Mouse (Mus musculus): ENCODE measurements around the gene Gpr19. TPM values are rescaled to one million over a fixed set of nuclear protein-coding genes. Genes with fewer than 3 reads are reported as not detected.

The Gpr19 gene
- polyA plus RNA-seq, 1 experiment from 2014 or later: 4.6 TPM

DNA sequence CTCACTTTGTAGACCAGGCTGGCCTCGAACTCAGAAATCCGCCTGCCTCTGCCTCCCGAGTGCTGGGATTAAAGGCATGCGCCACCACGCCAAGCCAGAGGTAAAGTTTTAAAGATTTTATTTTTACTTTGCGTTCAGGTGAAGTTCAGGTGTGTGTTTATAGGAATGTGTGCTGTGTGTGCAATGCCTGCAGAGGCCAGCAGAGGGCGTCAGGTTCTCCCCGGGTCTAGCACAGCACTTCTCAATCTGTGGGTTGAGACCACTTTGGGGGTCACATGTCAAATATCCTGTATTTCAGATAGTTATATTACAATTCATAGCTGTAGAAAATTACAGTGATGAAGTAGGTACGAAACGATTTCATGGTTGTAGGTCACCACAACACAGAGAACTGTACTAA, 75.5 kb downstream of the Gpr19 start:
- Histone ChIP-seq H3K27me3 (ENCODE audit: insufficient read depth, low read length) (no peaks in the 10 kb centered on the region), H3K4me1 (ENCODE audit: insufficient read depth) (peaks cover 3% of the 10 kb centered on the region), H3K36me3 (replicated peaks; ENCODE audit: insufficient read depth, low read length) (no peaks in the 10 kb centered on the region), H3K9ac (replicated peaks) (no peak overlapping the region), H3K4me3 (ENCODE audit: low read depth, low read length) (no peak overlapping the region), H3K27ac (ENCODE audit: low read depth) (no peak overlapping the region), H3K4me2 (ENCODE audit: low read depth, low read length) (no peak overlapping the region), H3K9me3 (ENCODE audit: low read length) (no peaks in the 10 kb centered on the region)
- TF ChIP-seq EP300 (IDR thresholded peaks at IDR 0.05; ENCODE audit: low read depth) (no peak), CTCF (IDR thresholded peaks at IDR 0.05; ENCODE audit: low read depth) (peak; percentile 81)
- no peak for ATAC-seq
- WGBS (ENCODE audit: insufficient replicate concordance): 56% methylated on average over 10 of the region's 10 CpGs
- peak; percentile 50 for DNase-seq

DNA sequence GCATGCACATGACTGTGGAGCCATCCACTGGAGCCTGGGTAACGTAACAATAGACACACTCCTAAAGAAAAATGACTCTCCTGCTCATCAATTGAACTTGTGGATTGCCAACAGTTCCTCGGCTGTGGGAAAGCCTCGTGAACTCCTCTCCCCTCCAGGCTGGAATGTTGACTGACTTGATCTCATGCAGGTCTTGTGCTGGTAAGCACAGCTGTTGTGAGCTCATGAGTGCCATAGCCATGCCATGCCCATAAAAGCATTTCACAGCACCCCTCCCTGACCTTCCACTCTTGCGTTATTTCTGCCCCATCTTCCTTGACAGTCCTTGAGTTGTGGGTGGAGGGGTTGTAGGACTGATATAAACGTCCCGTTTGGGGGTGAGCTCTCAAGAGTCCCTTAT, 78.0 kb downstream of the Gpr19 start:
- WGBS (ENCODE audit: insufficient replicate concordance): 62% methylated on average over 6 of the region's 6 CpGs
- no peak overlapping the region for H3K4me2 ChIP-seq (ENCODE audit: low read depth, low read length)
- peaks cover 3% of the 10 kb centered on the region; the same call in 1 of the 2 replicates for H3K4me1 ChIP-seq (ENCODE audit: insufficient read depth)
- no peaks in the 10 kb centered on the region for H3K27me3 ChIP-seq (ENCODE audit: insufficient read depth, low read length)
- no peak for DNase-seq
- no peaks in the 10 kb centered on the region for H3K36me3 ChIP-seq (replicated peaks; ENCODE audit: insufficient read depth, low read length)
- H3K4me3 ChIP-seq (ENCODE audit: low read depth, low read length): no peak overlapping the region
- no peak for ATAC-seq
- no peak overlapping the region for H3K9ac ChIP-seq (replicated peaks)
- no peak overlapping the region for H3K27ac ChIP-seq (ENCODE audit: low read depth)
- no peaks in the 10 kb centered on the region for H3K9me3 ChIP-seq (ENCODE audit: low read length)
- TF ChIP-seq EP300 (IDR thresholded peaks at IDR 0.05; ENCODE audit: low read depth) (no peak), CTCF (IDR thresholded peaks at IDR 0.05; ENCODE audit: low read depth) (no peak)

DNA sequence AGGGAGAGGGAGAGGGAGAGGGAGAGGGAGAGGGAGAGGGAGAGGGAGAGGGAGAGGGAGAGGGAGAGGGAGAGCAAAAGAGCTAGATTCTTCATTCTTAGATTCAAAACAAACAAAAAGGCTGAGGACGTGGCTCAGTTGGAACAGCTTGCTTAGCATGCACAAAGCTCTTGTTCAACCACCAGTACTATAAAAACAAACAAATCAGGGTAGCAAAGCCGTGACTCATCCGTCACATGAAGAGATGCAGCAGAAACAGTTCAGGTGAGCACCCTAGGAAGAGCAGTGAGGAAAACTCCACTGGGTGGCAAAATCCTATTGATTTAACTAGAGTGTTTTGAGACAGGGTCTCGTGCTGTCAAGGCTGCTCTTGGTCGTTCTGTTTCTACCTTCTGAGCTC, 78.6 kb downstream of the Gpr19 start:
- Histone ChIP-seq H3K9me3 (ENCODE audit: low read length) (no peaks in the 10 kb centered on the region), H3K4me2 (ENCODE audit: low read depth, low read length) (no peak overlapping the region), H3K4me1 (ENCODE audit: insufficient read depth) (peaks cover 3% of the 10 kb centered on the region; the same call in 1 of the 2 replicates), H3K27me3 (ENCODE audit: insufficient read depth, low read length) (no peaks in the 10 kb centered on the region), H3K9ac (replicated peaks) (no peak overlapping the region), H3K4me3 (ENCODE audit: low read depth, low read length) (no peak overlapping the region), H3K36me3 (replicated peaks; ENCODE audit: insufficient read depth, low read length) (no peaks in the 10 kb centered on the region), H3K27ac (ENCODE audit: low read depth) (no peak overlapping the region)
- no peak for ATAC-seq
- TF ChIP-seq CTCF (IDR thresholded peaks at IDR 0.05; ENCODE audit: low read depth): no peak
- WGBS (ENCODE audit: insufficient replicate concordance): 51% methylated on average over 5 of the region's 5 CpGs
- DNase-seq: no peak

Other genes starting within 250 kb of the Gpr19 start
- gene Dusp16, start 106.0 kb downstream of the Gpr19 start, polyA plus RNA-seq (2015; fragmentation: Nextera tagmentation; extraction: Ambion mirVana): 4.5 and 5.3 TPM in 2 replicates
- gene Crebl2, start 68.4 kb downstream of the Gpr19 start, polyA plus RNA-seq (2015; fragmentation: Nextera tagmentation; extraction: Ambion mirVana): 6.3 and 6.6 TPM in 2 replicates
- 10.9 and 14.1 TPM in 2 replicates for gene Cdkn1b, start 21.8 kb upstream of the Gpr19 start, polyA plus RNA-seq (2015; fragmentation: Nextera tagmentation; extraction: Ambion mirVana)
- gene Apold1, start 83.1 kb upstream of the Gpr19 start, polyA plus RNA-seq (2015; fragmentation: Nextera tagmentation; extraction: Ambion mirVana): 2.4 and 2.5 TPM in 2 replicates
- gene Ddx47, start 113.0 kb upstream of the Gpr19 start, polyA plus RNA-seq (2015; fragmentation: Nextera tagmentation; extraction: Ambion mirVana): 32.5 and 34.8 TPM in 2 replicates
- 0.21 and 0.32 TPM in 2 replicates for gene Gprc5a, start 167.1 kb upstream of the Gpr19 start, polyA plus RNA-seq (2015; fragmentation: Nextera tagmentation; extraction: Ambion mirVana)
- gene Gprc5d, start 219.7 kb upstream of the Gpr19 start, polyA plus RNA-seq (2015; fragmentation: Nextera tagmentation; extraction: Ambion mirVana): 0.11 and 0.13 TPM in 2 replicates

Data from liver, postnatal 0 days (tissue).